Mouse (Mus musculus): Measurements from ENCODE around the gene Pgghg.

The Pgghg gene

DNA sequence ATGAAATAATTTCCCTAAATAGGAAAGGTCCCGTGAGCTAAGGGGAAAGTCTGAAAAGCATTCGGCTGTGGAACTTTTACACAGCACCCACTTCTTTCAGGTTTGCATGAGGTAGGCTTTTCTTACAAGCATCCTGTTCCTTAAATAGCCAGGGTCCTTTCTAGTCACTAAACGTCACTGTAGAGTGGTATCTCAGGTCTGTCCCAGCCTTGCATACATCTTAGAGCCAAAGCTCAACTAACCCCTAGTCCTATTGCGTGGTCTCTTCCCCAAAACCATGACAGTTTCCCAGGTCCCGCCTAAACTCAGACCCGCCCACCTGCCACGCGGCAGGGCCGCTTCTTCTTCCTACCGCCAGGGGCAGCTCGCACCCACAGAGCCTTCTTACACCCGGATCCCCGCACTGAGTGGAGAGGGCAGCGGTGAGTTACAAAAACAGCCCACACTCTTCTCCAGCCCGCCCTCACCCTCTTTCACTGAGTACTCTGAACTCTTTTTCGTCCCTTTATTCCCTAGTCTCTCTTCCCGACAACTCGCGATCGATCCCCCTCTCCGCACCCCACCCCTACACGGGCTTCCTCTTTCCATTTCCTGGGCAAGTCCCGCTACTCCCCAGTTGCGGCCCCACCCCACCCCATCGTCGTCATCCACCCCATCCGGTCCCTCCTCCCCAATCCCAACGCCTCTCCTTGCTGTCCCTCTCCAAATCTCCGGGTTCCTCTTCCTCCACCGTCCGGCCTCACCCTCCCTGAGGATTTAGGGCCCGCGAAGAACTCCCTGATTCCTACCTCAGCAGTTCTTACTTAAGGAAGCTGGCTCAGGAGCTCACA is at the start of gene Pgghg:
TSS of gene Pgghg (plus strand) at position 170 of the 830 bp plus-strand sequence.
- peak; percentile 71 for DNase-seq (ENCODE audit: low read depth)

DNA sequence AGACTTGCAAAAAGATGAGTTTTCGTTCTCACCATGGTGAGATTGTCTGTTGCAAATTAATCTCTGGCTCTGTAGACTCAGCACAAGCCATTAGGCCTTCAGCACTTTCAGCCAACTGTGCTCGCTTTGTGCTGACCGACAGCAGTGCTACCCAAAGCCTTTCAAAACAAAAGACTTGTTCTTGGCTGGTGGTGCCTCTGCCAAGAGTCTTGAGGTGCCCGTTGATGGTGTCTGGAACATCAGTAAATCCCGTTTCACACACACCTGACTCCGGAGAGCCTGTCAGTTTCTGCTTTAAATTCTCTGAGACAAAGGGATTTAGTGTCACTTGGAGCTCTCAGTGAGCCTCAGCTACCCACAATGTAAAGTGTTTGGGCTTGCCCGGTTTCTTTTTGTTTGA is 47.2 kb upstream of the Pgghg start:
- no peak for DNase-seq (ENCODE audit: low read depth)

DNA sequence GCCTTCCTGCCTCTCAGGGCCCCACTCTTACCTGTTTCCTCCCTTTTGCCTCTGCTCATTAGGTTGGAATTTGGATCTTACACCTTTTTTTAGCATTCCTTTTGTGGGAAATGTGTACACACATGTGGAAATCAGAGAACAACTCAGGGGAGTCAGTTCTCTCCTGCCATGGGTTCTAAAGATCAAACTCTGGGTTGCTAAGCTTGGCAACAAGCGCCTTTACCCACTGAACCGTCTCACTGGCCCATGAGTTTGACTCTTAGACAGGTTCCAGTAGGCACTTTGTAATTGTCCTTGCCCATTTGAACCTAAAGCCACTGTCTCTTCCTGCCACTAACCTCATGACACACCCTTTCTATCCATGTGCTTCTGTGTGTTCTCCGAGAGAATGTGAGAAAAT is 46.6 kb upstream of the Pgghg start:
- no peak for DNase-seq (ENCODE audit: low read depth)

DNA sequence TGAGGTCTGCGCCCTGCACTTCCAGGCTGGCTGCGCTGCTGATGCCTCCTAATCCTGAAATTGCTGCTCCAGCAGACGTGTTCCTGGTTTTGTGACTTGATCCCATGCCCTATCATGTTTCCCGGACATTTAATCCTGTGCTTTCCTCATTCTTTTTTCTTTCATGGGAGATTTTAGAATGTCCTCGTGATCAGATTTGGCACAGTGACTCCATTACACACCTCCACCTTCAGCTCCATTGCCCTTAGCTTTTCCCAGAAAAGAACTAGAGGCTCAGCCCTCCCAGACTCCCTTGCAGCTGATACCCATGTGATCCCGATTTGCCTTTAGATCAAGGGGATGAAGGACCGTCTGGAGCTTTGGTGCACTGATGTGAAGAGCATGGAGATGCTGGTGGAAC is 43.3 kb upstream of the Pgghg start:
- DNase-seq (ENCODE audit: low read depth): no peak

DNA sequence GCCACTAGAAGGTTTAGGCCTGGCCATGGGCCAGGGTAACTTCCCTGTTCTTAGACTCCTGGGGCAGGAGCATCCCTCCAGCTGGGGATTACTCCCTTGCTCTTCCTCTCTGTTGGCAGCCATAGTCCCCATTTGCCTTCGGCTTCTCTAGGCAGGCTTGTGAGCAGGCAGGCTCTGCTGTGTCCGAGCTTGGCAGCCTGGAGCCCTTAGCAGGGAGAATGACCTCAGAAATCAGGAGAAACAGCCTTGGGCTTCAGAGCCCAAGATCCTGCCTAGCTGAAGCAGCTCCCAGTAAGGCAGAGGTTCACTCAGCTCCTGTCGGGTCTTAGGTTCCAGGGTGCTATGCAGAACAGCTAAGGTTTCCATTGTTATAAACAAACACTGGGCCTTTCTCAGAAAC is 42.1 kb upstream of the Pgghg start:
- DNase-seq (ENCODE audit: low read depth): no peak

DNA sequence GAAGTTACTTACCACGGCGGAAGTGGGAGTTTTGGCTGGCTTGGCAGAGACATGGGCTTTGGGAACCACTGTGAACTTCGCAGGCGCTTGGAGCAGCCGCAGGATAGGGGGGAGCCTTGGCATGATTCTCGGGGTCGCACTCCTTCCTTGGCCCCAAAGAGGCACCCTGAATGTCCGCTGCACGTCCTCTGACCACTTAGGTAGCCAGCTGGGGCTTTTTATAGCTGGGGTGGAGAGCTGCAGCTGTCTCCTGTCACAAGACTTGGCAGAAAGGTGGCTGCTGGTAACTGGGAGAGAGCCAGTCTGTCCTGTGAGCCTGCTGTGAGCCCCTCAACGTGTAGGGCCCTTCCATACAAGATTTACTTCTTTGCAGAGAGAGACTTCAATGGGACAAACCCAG is 41.0 kb upstream of the Pgghg start, which contains the start of gene Cox8b:
TSS of gene Cox8b (minus strand) at position 227 of the 400 bp plus-strand sequence.
- no peak for DNase-seq (ENCODE audit: low read depth)

DNA sequence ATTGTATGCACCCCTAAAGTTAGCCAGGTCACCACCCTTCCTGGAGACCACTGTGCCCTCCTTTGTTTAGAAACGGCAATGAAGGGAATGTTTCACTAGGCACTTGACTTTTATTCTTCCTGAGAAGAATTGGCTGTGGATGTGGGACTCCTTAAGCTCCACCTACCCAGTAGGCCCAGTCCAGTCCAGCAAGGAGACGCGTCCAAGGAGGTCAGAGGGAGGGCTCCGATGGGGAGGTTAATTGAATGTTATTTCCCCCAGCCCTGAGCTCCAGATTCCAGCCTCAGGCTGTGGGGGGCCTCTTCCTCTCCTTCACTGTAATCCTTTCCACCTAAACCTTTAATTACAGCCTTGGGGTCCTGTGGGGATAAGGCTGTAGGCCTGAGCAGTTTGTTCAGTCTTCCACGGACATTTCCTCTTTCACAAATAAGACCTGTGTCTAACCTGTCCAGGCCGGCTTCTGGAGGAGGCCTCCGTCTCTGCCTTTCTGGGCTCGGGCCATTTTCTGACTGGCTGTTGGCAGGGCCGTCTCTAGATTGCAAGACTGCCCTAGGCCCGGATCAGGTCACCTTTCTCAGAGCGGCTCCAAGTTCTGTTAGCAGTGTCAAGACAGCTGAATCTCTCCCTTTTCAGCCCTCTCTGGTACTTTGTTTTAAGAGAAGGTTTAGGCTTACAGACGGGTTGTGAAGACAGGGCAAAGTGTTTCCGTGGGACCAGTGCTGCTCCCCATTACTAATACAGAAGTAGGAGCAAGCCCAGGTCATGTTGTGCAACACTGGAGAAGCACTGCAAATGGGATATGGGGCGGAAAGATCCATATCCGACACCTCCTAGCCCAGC is 38.9 kb upstream of the Pgghg start:
- DNase-seq (ENCODE audit: low read depth): no peak

DNA sequence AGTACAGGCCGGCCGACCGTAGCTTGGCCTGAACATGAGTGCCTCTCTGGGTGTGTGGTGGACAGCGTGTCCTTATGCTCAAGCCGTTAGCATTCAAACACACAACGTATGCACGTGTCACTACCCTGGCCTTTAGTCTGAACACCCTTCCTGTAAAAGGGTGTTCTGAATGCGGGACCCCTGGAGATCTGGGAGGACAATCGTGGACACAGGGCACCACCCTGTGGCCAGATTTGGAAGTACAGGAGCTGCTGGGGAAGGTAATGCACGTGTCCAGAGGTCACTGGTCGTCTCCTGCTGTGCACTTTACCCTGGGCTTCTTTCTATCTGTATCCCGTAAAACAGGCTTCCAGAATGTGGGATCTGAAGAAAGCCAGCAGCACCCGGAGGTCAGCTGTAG is 38.0 kb upstream of the Pgghg start:
- DNase-seq (ENCODE audit: low read depth): no peak

DNA sequence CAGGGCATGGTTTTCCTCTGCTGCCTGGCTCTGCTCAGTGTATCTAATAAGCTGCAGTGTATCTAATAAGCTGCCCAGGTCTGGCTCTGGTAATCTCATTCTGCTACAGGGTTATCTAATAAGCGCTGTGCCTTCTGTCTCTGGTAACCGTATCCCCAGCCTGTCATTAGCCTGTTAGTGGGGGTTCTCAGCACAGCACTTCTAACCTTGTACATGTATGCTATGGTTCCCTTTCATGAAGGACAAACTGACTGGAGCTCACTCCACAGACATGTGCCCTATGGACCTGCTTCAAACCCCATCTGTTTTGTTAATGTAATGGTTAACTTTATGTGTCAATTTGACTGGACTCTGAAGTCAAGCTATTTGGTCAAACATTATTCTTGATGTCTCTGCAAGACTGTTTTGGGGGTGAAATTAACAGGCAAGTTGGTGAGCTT is 35.5 kb upstream of the Pgghg start:
- no peak for DNase-seq (ENCODE audit: low read depth)

DNA sequence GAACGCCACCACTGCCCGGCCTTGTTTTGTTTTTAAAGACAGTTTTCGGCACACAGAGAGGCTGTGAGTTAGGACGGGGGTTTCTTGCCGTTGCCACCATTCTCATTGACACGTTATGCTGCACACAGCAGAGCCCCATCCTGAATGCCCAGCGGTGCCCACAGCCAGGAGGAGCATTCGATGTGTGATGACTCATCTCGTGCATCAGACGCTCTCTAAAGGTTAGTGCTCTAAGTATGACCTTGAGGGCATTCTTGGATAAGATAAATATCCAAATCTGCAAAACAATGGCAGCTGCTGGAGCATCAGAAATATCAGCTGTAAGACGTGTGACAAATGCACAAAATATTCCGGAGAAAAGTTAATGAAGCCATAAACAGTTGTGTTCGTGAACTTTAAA is 34.1 kb upstream of the Pgghg start:
- DNase-seq (ENCODE audit: low read depth): no peak

DNA sequence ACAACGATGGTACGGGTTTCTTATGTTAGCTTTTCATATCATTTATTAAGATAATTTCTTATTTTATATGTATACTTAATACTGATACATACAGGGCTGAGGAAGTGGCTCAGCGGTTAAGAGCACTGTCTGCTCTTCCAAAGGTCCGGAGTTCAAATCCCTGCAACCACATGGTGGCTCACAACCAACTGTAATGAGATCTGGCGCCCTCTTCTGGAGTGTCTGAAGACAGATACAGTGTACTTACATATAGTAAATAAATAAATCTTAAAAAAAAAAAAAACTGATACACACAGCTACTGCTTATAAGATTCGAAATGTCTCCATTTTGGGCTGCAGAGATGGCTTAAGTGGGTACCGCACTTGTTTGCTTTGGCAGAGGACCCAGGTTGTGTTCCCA is 33.5 kb upstream of the Pgghg start:
- no peak for DNase-seq (ENCODE audit: low read depth)

DNA sequence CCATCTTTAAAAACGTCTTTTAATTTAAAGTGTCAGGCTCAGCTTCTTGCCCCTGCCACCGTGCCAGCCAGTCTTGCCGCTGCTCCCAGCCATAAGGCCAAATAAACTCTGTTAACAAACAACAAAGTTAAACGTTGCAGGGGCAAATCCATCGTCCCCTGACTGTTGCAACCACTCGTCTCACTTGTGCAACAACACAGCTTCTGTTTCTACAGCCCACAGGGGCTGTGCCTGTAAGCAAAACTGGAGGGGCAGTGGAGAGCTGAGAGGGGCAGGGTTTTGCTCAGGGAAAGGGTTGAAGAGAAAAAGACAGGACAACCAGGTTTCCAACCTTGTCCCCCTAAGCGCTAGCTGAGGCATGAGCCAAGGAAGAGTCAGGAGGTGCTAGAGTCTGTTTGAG is 33.0 kb upstream of the Pgghg start:
- DNase-seq (ENCODE audit: low read depth): no peak

DNA sequence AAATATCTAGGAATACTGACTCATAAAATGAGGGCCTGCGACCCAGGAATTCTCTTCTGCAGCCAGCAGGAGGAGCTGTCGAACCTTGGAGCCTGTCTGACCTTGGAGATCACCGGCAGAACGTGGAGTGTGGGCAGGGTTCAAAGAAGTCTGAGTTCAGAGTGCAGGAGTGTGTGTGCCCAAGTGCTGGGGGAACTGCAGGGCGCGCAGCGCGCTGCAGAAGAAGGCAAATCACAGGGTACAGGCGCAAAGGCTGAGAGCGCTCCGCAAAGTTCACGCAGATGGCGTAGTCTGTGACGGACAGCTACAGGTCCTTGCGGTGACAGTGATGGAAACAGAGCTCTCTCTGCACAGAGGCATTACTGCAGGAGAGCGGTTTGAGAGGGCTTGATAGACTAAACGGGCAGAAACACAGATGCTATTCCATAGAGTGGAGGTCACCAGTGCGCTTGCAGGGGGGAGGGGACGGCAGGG is 32.5 kb upstream of the Pgghg start:
- peak; percentile 61 for DNase-seq (ENCODE audit: low read depth)

DNA sequence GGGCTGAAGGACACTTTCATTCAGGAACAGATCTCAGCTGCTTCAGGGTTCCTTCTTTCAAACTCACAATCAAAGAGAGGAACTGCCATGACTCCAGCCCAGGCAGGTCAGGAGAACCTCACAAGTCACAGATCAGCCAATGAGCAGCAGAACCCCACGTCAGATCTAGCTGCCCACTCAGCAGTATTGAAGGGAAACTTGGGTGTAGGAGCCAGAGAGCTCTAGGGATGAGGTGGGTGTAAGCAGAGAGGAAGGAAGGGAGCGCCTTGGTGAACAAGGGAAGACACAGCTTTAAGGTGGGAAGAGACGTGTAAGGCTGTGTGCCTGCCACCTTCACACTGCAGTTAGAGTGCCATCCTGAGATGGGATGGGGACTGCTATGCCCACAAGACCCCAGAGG is 28.9 kb upstream of the Pgghg start:
- DNase-seq (ENCODE audit: low read depth): no peak

DNA sequence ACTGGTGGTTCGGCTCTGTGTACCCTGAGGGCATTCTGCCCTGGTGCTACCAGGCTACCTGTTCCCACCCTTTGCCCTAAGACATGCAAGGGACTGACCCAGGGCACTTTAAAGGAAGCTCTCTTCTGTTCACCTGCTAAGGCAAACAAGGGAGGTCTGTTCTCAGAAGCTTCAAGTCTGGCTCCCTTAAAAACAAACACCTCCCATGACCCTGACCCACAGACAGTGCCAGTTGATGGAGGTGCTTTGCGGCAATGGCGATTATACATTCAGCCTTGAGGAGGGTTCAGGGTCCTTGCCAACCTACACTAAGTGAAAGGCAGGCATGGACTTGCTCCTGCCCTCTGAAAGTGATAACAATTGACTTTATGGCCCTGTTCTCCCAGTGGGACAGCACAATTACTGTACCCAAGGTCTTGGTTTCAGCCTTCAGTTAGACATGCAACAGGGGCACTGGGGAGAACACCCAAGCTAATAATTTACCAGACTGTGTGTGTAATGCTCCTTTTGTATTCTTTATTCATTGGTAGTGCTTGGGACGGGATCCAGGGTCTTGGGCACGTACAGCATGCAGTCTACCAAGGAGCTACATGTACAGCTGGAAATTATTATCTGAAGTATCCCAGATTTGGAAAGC is 28.2 kb upstream of the Pgghg start:
- DNase-seq (ENCODE audit: low read depth): no peak

DNA sequence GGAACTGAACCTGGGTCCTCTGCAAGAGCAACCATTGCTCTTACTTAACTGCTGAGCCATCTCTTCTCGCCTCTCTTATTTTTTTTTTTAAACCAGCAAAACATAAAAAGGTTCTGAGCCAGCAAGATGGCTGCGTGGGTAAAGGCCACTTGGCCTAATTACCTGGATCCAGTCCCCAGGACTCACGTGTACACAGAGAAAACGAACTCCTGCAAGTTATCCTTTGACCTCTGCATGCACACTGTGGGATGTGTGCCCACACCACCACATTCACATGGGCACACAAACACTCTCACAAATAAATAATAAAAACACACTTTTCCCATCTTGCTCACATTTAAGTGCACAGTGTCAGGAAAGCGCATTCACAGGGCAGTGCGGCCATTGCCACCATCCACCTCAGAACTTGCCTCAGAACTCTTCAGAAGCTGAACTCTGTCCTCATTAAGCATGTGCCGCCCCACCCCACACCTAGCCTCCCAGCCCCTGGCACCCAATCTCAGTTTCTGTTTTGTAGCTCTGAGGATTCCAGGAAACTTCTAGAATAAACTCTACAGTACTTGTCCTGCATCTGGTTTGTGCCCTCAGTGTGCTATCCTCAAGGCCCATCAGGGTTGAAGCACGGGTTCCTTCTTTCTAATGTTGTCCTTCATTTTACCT is 27.0 kb upstream of the Pgghg start:
- no peak for DNase-seq (ENCODE audit: low read depth)

DNA sequence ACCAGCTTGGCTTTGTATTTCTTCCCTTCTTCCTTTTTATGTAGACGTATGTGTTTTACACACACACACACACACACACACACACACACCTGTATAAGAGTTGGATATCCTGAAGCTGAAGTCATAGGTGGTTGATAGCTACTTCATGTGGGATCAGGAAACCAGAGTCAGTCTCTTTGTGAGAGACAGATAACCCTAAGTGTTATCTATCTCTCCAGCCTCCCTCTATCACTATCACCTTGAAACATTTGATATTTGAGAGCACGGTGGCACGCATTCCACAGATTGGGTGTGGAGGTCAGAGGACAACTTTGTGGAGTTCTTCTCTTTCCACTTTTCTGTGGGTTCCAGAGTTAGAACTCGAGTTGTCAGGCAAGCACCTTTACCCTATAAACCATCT is 21.3 kb upstream of the Pgghg start:
- no peak for DNase-seq (ENCODE audit: low read depth)

DNA sequence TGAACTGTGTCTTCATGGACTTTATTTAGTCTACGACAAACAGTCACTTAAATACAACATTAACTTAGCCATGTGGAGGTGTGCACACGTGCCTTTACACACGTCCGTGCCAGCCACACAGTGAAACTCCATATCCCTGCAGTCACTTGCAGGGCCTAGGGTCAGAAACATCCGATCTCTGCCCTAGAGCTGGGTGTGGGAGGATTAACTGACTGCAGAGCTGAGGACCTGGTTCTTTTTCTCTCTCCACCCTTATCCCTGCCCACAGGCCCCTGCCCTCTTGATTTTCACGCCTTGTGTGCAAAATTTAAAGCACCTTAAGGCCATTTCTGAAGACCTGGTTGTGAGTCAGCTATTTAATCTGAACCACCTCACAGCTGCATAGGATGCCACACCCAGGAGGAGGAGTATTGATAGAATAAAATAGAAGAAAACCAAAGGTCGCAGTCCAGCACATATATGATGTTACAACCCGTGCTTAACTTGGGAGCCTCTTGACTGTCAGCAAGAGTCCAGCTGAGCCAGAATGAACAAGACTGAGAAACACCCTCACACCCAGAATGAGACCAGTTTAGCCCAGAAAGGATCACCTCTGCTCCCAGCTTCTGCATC is 20.7 kb upstream of the Pgghg start, which contains the start of gene Nlrp6:
TSS of gene Nlrp6 (plus strand) at position 485 of the 612 bp plus-strand sequence.
- no peak for DNase-seq (ENCODE audit: low read depth)

DNA sequence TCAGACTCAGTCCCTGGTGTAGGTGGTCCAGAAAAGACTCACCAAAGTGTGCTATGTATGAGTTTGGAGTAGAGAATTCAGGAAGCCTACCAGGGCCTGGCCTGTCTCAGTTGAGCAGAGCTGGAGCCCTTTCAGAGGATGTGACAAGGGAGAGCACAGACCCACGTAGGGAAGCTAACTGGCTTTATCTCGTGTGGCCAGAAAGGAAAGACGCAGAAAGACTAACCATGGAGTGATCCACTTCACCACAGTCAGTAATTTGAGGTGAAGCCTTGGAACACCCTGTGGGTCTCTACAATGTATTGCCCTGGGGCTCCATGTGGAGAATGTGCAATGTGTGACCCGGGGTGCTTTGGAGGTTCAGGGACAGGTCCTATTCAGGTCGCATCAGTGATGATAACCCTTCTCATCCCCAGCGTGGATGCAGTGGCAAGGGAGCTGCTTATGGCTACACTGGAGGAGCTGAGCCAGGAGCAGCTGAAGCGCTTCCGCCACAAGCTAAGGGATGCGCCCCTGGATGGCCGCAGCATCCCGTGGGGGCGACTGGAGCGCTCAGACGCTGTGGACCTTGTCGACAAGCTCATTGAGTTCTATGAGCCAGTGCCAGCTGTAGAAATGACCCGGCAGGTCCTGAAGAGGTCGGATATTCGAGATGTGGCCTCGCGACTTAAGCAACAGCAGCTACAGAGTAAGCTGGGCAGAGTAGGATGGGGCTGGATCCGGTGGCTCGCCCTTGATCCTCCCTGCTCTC is 19.8 kb upstream of the Pgghg start:
- DNase-seq (ENCODE audit: low read depth): no peak

DNA sequence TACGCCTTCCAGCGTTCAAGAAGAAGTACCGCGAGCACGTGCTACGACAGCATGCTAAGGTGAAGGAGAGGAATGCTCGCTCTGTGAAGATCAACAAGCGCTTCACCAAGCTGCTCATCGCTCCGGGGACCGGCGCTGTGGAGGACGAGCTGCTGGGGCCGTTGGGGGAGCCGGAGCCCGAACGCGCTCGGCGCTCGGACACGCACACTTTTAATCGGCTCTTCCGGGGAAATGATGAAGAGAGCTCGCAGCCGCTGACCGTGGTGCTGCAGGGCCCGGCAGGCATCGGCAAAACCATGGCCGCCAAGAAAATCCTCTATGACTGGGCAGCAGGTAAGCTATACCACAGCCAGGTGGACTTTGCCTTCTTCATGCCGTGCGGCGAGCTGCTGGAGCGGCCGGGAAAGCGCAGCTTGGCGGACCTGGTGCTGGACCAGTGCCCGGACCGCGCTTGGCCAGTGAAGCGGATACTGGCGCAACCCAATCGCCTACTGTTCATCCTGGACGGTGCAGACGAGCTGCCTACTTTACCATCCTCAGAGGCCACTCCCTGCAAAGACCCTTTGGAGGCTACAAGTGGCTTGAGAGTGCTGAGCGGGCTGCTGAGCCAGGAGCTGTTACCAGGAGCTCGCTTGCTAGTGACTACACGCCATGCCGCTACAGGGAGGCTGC is 18.7 kb upstream of the Pgghg start:
- no peak for DNase-seq (ENCODE audit: low read depth)

Measured in c-Kit-positive CD71-positive TER-119-negative erythroid progenitor cells, embryonic 14.5 days (primary cell).